Mouse (Mus musculus) kidney, adult 2 months (tissue): ENCODE measurements at regions not wholly inside any gene's neighbourhood (a gene's known extent, or its start where the extent isn't known, plus 50 kb on each side); places are given as distances from the start of the nearest gene placed in this dataset.

Source experiments
- CTCF ChIP-seq: fragments of 200-500 bp; conservative IDR thresholded peaks from 2 replicates; pipeline ENCODE4 v1.5.1; 2011; ENCODE audit warnings: low read depth, mild to moderate bottlenecking, control low read depth, low read length, moderate library complexity, mixed read lengths; ENCODE audit not compliant: insufficient read depth, insufficient read length
- POLR2A ChIP-seq: fragments of 200-500 bp; IDR thresholded peaks from one replicate; pipeline ENCODE4 v1.6.1; 2011; ENCODE audit warnings: low read depth, low read length, control low read depth

- TF ChIP-seq POLR2A (no peak), CTCF (no peak)
Measured at GRCm38 (mm10) chr16:71256175-71256574, 942.4 kb downstream of the Gbe1 start.
